11 mouse cellular contexts compared by ENCODE assay signal in the genomic region with DNA sequence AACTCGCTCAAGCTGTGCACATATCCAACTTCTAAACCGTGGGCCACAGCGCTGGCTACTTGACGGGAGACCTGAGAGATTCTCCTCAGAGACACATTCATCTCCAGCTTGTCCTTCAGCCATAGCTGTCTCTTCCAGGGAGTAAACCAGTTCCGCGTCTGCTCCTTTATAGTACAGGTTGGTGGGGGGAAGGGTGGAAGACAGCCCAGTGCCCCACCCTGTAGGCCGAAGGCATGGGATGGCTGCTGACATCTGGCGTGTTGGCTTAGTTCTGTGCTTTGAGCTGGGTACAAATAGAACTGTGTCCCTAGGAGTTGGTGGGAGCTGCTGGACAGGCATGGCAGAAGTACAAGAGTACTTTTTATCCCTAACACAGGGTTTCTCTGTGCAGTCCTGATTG. TPM values are rescaled to one million over a fixed set of nuclear protein-coding genes. Genes with fewer than 3 reads are reported as not detected.
DNase-seq lines count a peak whose midpoint lies in the region; ATAC-seq and TF ChIP-seq lines count a peak whose summit lies in the region.
"Had no signal": no experiment of that assay in that cellular context is flagged by ENCODE, and none has a peak within 500 bp of the region (broad histone marks: within the 10 kb centered on the region; RNA-seq: fewer than 3 reads in every experiment).

No protein-coding gene starts in this region.

- TF ChIP-seq POLR2A in ES-Bruce4 (IDR thresholded peaks at IDR 0.05; ENCODE audit: insufficient read depth, low read length) = no peak

- peaks cover 5% of the 10 kb centered on the region; the same call in 1 of the 2 replicates for H3K4me1 ChIP-seq in forebrain, postnatal 0 days (ENCODE audit: insufficient read depth)
- peaks cover 48% of the 10 kb centered on the region for H3K4me1 ChIP-seq in forebrain, embryonic 13.5 days
- H3K4me1 ChIP-seq in kidney, postnatal 0 days (replicated peaks; ENCODE audit: insufficient read depth, low read length) = peaks cover 41% of the 10 kb centered on the region
- H3K4me1 ChIP-seq in ES-Bruce4 (ENCODE audit: control insufficient read depth, insufficient read depth, low read length) = peaks cover 12% of the 10 kb centered on the region
- peaks cover 51% of the 10 kb centered on the region for H3K4me1 ChIP-seq in intestine, embryonic 15.5 days (replicated peaks)

- WGBS in forebrain, postnatal 0 days = 69% methylated on average over 8 of the region's 8 CpGs
- 76% methylated on average over 8 of the region's 8 CpGs for whole genome bisulfite sequencing in forebrain, embryonic 13.5 days
- WGBS in kidney, postnatal 0 days = 42% methylated on average over 8 of the region's 8 CpGs
- 40% methylated on average over 8 of the region's 8 CpGs for WGBS in intestine, embryonic 15.5 days

- H3K4me2 ChIP-seq in forebrain, postnatal 0 days (ENCODE audit: low read depth) = no peak overlapping the region
- H3K4me2 ChIP-seq in forebrain, embryonic 13.5 days = no peak overlapping the region
- no peak overlapping the region for H3K4me2 ChIP-seq in kidney, postnatal 0 days (ENCODE audit: low read length)
- H3K4me2 ChIP-seq in intestine, embryonic 15.5 days (replicated peaks) = no peak overlapping the region
- H3K4me2 ChIP-seq: liver, embryonic 15.5 days had no signal

- no peak for TF ChIP-seq CTCF in forebrain, postnatal 0 days (IDR thresholded peaks at IDR 0.05; ENCODE audit: low read depth)
- TF ChIP-seq CTCF in kidney, postnatal 0 days (IDR thresholded peaks at IDR 0.05; ENCODE audit: low read depth) = no peak
- TF ChIP-seq CTCF in ES-Bruce4 (IDR thresholded peaks at IDR 0.05; ENCODE audit: low read depth, low read length) = no peak

- DNase-seq in forebrain, postnatal 0 days = no peak
- DNase-seq in kidney, postnatal 0 days (ENCODE audit: low spot score) = no peak
- DNase-seq in kidney, adult 18-20 months = no peak
- no peak for DNase-seq in urinary bladder, postnatal 36 days (ENCODE audit: low spot score in 2 of 2)
- DNase-seq in spleen, adult 12 weeks (ENCODE audit: low spot score) = no peak
- DNase-seq: heart, postnatal 36 days; retina, postnatal 1 day had no signal

- no peak overlapping the region for H3K9ac ChIP-seq in forebrain, postnatal 0 days
- H3K9ac ChIP-seq in forebrain, embryonic 13.5 days = no peak overlapping the region
- H3K9ac ChIP-seq in kidney, postnatal 0 days (ENCODE audit: low read depth, low read length) = no peak overlapping the region
- H3K9ac ChIP-seq in ES-Bruce4 (ENCODE audit: low read depth, poor library complexity, severe bottlenecking) = no peak overlapping the region
- no peak overlapping the region for H3K9ac ChIP-seq in intestine, embryonic 15.5 days
- H3K9ac ChIP-seq: liver, embryonic 15.5 days had no signal

- no peaks in the 10 kb centered on the region for H3K9me3 ChIP-seq in forebrain, postnatal 0 days (ENCODE audit: low read length)
- no peaks in the 10 kb centered on the region for H3K9me3 ChIP-seq in forebrain, embryonic 13.5 days (replicated peaks)
- no peaks in the 10 kb centered on the region for H3K9me3 ChIP-seq in kidney, postnatal 0 days (replicated peaks; ENCODE audit: low read length)
- H3K9me3 ChIP-seq in ES-Bruce4 (replicated peaks; ENCODE audit: control insufficient read depth, insufficient read depth, low read length, poor library complexity, severe bottlenecking) = no peaks in the 10 kb centered on the region
- H3K9me3 ChIP-seq in intestine, embryonic 15.5 days = no peaks in the 10 kb centered on the region
- H3K9me3 ChIP-seq: liver, embryonic 15.5 days had no signal

- 0 out of 2 replicates have a peak, but pooled peaks have one; percentile 49 for TF ChIP-seq EP300 in ES-Bruce4 (IDR thresholded peaks at IDR 0.05; ENCODE audit: insufficient read depth, low read depth, low read length)

- H3K4me3 ChIP-seq in forebrain, postnatal 0 days (ENCODE audit: low read depth, low read length) = no peak overlapping the region
- H3K4me3 ChIP-seq in forebrain, embryonic 13.5 days = no peak overlapping the region
- no peak overlapping the region for H3K4me3 ChIP-seq in kidney, postnatal 0 days (replicated peaks; ENCODE audit: low read depth, low read length)
- H3K4me3 ChIP-seq in ES-Bruce4 (ENCODE audit: low read depth, low read length) = no peak overlapping the region
- H3K4me3 ChIP-seq in intestine, embryonic 15.5 days (replicated peaks) = no peak overlapping the region
- H3K4me3 ChIP-seq: liver, embryonic 15.5 days had no signal

- ATAC-seq in forebrain, postnatal 0 days = 0 out of 2 replicates have a peak, but pooled peaks have one; percentile 6
- ATAC-seq in forebrain, embryonic 13.5 days = no peak
- no peak; the same call in 1 of the 2 replicates for ATAC-seq in kidney, postnatal 0 days (replicated peaks; ENCODE audit: low FRiP score, low read depth)
- ATAC-seq in intestine, embryonic 15.5 days = peak; percentile 74

- no peaks in the 10 kb centered on the region for H3K36me3 ChIP-seq in forebrain, postnatal 0 days (ENCODE audit: insufficient read depth)
- H3K36me3 ChIP-seq in forebrain, embryonic 13.5 days (ENCODE audit: poor library complexity, severe bottlenecking) = no peaks in the 10 kb centered on the region
- H3K36me3 ChIP-seq in kidney, postnatal 0 days (ENCODE audit: insufficient read depth, low read length) = no peaks in the 10 kb centered on the region
- H3K36me3 ChIP-seq in ES-Bruce4 (ENCODE audit: control insufficient read depth, insufficient read depth, low read length, poor library complexity, severe bottlenecking) = no peaks in the 10 kb centered on the region
- H3K36me3 ChIP-seq in intestine, embryonic 15.5 days = no peaks in the 10 kb centered on the region
- H3K36me3 ChIP-seq: liver, embryonic 15.5 days had no signal

- H3K27me3 ChIP-seq in forebrain, postnatal 0 days (ENCODE audit: insufficient read depth, low read length) = no peaks in the 10 kb centered on the region
- no peaks in the 10 kb centered on the region for H3K27me3 ChIP-seq in forebrain, embryonic 13.5 days
- H3K27me3 ChIP-seq in kidney, postnatal 0 days (ENCODE audit: insufficient read depth, low read length) = no peaks in the 10 kb centered on the region
- H3K27me3 ChIP-seq in ES-Bruce4 (ENCODE audit: control insufficient read depth, insufficient read depth, low read length, poor library complexity, severe bottlenecking) = no peaks in the 10 kb centered on the region
- no peaks in the 10 kb centered on the region for H3K27me3 ChIP-seq in intestine, embryonic 15.5 days (replicated peaks)
- H3K27me3 ChIP-seq: liver, embryonic 15.5 days had no signal

- no peak overlapping the region for H3K27ac ChIP-seq in forebrain, postnatal 0 days (ENCODE audit: low read depth, low read length)
- H3K27ac ChIP-seq in forebrain, embryonic 13.5 days = no peak overlapping the region
- H3K27ac ChIP-seq in kidney, postnatal 0 days = peak overlapping the region; percentile 20; the same call in 1 of the 2 replicates
- H3K27ac ChIP-seq in ES-Bruce4 (ENCODE audit: insufficient read depth, low read length) = no peak overlapping the region
- no peak overlapping the region for H3K27ac ChIP-seq in intestine, embryonic 15.5 days
- H3K27ac ChIP-seq: liver, embryonic 15.5 days had no signal

RNA-seq across cellular contexts. Expression of a gene that starts 18.4 kb away (rescaled TPM):
- total RNA-seq in forebrain, postnatal 0 days (2014; rRNA removed) = 68.8 and 101 TPM in 2 replicates
- polyA plus RNA-seq in forebrain, postnatal 0 days (2015; fragmentation: Nextera tagmentation; extraction: Ambion mirVana) = 10.5 and 13.5 TPM in 2 replicates
- 12.7 and 14.5 TPM in 2 replicates for polyA plus RNA-seq in forebrain, embryonic 13.5 days (2015; fragmentation: Nextera tagmentation; extraction: Ambion mirVana)
- polyA plus RNA-seq in kidney, postnatal 0 days (2015; fragmentation: Nextera tagmentation; extraction: Ambion mirVana) = 8.5 and 8.6 TPM in 2 replicates
- 52.1 and 56.3 TPM in 2 replicates for polyA plus RNA-seq in ES-Bruce4 (2011; ENCODE audit: insufficient read depth, insufficient read length, low read depth, missing spikeins)
- polyA plus RNA-seq in intestine, embryonic 15.5 days (2015; fragmentation: Nextera tagmentation; extraction: Ambion mirVana) = 8.1 and 8.7 TPM in 2 replicates

Comparison
In these comparisons a context has a peak if more than half of its experiments do, and no peak if none do; other contexts are left out.
1. ATAC-seq: peak in forebrain, postnatal 0 days (single experiment) and intestine, embryonic 15.5 days (single experiment); none in forebrain, embryonic 13.5 days (single experiment) and kidney, postnatal 0 days (single experiment).